Mouse (Mus musculus) limb, embryonic 12.5 days (tissue): ENCODE results near the gene Poldip3. TPM values are rescaled to one million over a fixed set of nuclear protein-coding genes. Genes with fewer than 3 reads are reported as not detected.

Source experiments
- ATAC-seq: fragments of 200-750 bp; cut with Nextera tagmentation; 2 replicates; pipeline ENCODE4 v1.8.0; 2017; ENCODE audit warnings: low read depth, moderate TSS enrichment; ENCODE audit not compliant: insufficient number of reproducible peaks, insufficient read depth, low FRiP score, low TSS enrichment
- H3K27ac ChIP-seq: fragments of 300-500 bp; sonication (generic); 2 replicates; pipeline ENCODE4 v1.5.1; 2016; ENCODE audit warnings: mild to moderate bottlenecking, moderate library complexity
- H3K27me3 ChIP-seq: fragments of 300-500 bp; sonication (generic); 2 replicates; pipeline ENCODE4 v1.6.1; 2016; ENCODE audit warnings: mild to moderate bottlenecking, moderate library complexity
- H3K36me3 ChIP-seq: fragments of 300-500 bp; sonication (generic); 2 replicates; pipeline ENCODE4 v1.6.1; 2016; ENCODE audit warnings: mild to moderate bottlenecking, moderate library complexity
- H3K4me1 ChIP-seq: fragments of 300-500 bp; sonication (generic); replicated peaks from 2 replicates; pipeline ENCODE4 v1.6.1; 2016
- H3K4me2 ChIP-seq: fragments of 300-500 bp; sonication (generic); 2 replicates; pipeline ENCODE4 v1.6.1; 2016; ENCODE audit warnings: mild to moderate bottlenecking, moderate library complexity
- H3K4me3 ChIP-seq: fragments of 300-500 bp; sonication (generic); replicated peaks from 2 replicates; pipeline ENCODE4 v1.5.1; 2016; ENCODE audit warnings: mild to moderate bottlenecking
- H3K9ac ChIP-seq: fragments of 300-500 bp; sonication (generic); replicated peaks from 2 replicates; pipeline ENCODE4 v1.6.1; 2016; ENCODE audit warnings: mild to moderate bottlenecking, moderate library complexity
- H3K9me3 ChIP-seq: fragments of 300-500 bp; sonication (generic); 2 replicates; pipeline ENCODE4 v1.6.1; 2016; ENCODE audit warnings: mild to moderate bottlenecking, moderate library complexity
- WGBS: fragments of 180-500 bp; shearing (Covaris S2); methylation state at CpG from one replicate; pipeline ENCODE4 v1.1.7; 2016; 5-methylcytosine and 5-hydroxymethylcytosine counted together
- polyA plus RNA-seq: library from polyadenylated mRNA; unstranded; fragments of >200 nt; fragmentation: Nextera tagmentation; extraction: Ambion mirVana; gene quantifications from 2 replicates; pipeline ENCODE4 v1.2.1, GENCODE M21; 2016

Poldip3 gene
- polyA plus RNA-seq = 173 and 176 TPM in 2 replicates

DNA sequence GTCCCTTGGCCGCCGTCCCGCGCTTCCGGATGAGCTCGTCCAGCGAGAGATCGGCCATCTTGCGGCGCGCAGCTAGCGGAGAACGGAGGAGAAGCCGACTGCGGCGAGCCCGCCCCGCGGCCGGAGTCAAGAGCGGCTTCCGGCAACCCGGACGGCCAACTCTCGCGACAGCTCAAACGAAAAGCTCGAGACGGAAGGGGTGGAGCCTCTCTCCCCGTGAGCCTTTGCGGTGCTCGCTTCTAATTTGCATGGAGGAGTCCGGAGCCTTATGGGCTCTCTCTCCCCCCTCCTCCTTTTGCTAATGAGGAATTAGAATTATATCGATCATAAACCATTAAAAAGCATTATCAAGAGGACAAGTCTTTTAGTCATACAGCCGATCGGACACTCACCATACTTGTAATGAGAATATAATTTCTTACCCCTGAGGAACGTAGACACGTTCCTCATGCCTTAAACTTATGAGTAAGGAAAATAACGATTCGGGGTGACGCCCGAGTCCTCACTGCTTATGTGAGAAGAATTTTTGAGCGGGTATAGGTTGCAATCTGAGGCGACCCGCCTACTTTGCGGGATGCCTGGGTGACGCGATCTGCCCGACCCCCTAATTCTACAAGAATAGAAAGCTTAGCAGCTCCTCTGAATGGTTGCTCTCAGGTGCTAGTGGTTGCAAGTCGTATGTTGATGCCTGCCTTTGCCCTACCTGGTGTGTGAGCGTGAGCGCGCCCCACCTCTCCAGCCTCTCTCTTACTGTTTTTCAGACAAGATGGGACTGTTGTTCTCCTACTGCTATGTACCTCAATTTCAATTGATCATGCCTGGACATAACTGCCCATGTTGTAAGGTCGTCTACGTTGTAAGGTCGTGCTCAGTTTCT lies at the start of gene Poldip3:
Gene Poldip3, minus strand, starts transcription at position 189 of the 877 bp plus-strand sequence.
- peak within 1 kb of the TSS; percentile 85 for H3K4me3 ChIP-seq
- WGBS = under 1% methylated on average over 56 of the region's 56 CpGs
- peaks cover 7% of the 10 kb centered on the region; the same call in 1 of the 2 replicates for H3K4me1 ChIP-seq
- peak; percentile 91 for ATAC-seq
- peak within 1 kb of the TSS; percentile 81 for H3K4me2 ChIP-seq
- H3K9me3 ChIP-seq = no peaks in the 10 kb centered on the region
- H3K9ac ChIP-seq = peak within 1 kb of the TSS; percentile 93
- peak within 1 kb of the TSS; percentile 97 for H3K27ac ChIP-seq
- peaks cover 49% of the 10 kb centered on the region for H3K36me3 ChIP-seq
- H3K27me3 ChIP-seq = no peaks in the 10 kb centered on the region

DNA sequence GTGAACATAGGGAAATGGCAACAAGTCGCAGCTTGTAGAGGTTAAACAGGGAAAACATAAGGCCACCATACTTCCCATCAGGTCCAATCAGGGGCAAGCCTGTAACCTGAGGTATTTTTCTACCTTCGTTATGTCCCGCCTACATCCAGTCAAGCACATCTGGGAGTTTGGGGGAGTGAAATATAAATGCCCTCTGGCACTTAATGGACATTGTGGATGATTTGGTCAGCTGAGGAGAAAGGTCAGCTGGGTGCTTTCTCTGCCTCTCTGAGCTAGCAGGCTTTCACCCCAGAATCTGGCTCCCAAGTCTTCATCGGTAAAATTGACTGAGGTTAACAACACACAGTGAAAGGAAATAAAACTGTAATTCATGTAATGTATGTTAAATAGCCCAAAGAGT lies 44.2 kb upstream of the Poldip3 start:
- H3K4me1 ChIP-seq = no peaks in the 10 kb centered on the region
- H3K4me2 ChIP-seq = no peak overlapping the region
- H3K36me3 ChIP-seq = no peaks in the 10 kb centered on the region
- H3K9me3 ChIP-seq = peaks cover 4% of the 10 kb centered on the region; the same call in 1 of the 2 replicates
- no peak overlapping the region for H3K9ac ChIP-seq
- H3K27ac ChIP-seq = no peak overlapping the region
- H3K27me3 ChIP-seq = no peaks in the 10 kb centered on the region
- 91% methylated on average over 4 of the region's 4 CpGs for WGBS
- H3K4me3 ChIP-seq = no peak overlapping the region
- no peak for ATAC-seq

- no peak overlapping the region for H3K9ac ChIP-seq
Measured at GRCm38 (mm10) chr15:83182351-83182750, 33.2 kb upstream of the Poldip3 start.

DNA sequence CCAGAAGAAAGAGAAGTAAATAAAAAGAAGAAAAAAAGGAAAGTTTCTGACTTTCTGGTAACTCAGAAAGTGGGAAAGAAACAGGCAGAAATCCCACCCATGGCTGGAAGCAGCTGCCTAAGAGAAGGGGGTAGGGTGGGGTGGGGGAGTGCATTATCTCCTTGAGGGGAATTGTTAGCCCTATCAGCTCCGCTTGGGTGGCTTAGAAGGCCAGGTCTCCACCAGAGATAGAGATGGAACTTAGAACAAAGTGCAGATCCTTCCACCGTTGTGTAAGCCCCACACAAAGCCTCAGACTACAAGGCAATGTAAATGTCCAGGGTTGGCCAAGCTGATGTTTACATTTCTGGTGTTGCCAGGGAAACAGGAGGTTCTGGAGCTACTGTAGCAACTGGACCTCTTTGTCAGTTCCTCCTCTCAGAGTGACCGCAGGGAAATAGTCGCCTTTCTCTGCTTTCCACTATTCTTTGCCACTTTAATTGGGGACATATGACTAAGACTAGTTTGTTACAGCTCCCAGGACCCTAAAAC lies 32.7 kb upstream of the Poldip3 start:
- H3K9me3 ChIP-seq = no peaks in the 10 kb centered on the region

More at GRCm38 (mm10) chr15:83182351-83182750, 33.2 kb upstream of the Poldip3 start:
- Histone ChIP-seq H3K4me2 (no peak overlapping the region), H3K4me1 (no peaks in the 10 kb centered on the region), H3K9me3 (no peaks in the 10 kb centered on the region), H3K27ac (no peak overlapping the region), H3K36me3 (no peaks in the 10 kb centered on the region), H3K4me3 (no peak overlapping the region), H3K27me3 (no peaks in the 10 kb centered on the region)
- 74% methylated on average over 5 of the region's 5 CpGs for WGBS
- ATAC-seq = no peak

GRCm38 (mm10) chr15:83180004-83180403 lies 30.8 kb upstream of the Poldip3 start:
- H3K27ac ChIP-seq = no peak overlapping the region
- no peaks in the 10 kb centered on the region for H3K9me3 ChIP-seq
- no peak overlapping the region for H3K4me2 ChIP-seq
- no peak overlapping the region for H3K9ac ChIP-seq
- no peak overlapping the region for H3K4me3 ChIP-seq
- no peaks in the 10 kb centered on the region for H3K27me3 ChIP-seq
- H3K36me3 ChIP-seq = no peaks in the 10 kb centered on the region
- WGBS = 82% methylated on average over 6 of the region's 6 CpGs
- ATAC-seq = no peak
- H3K4me1 ChIP-seq = no peaks in the 10 kb centered on the region

More for the DNA sequence above, 32.7 kb upstream of the Poldip3 start:
- no peaks in the 10 kb centered on the region for H3K4me1 ChIP-seq
- no peak overlapping the region for H3K27ac ChIP-seq
- 72% methylated on average over 4 of the region's 4 CpGs for WGBS
- H3K4me3 ChIP-seq = no peak overlapping the region
- no peaks in the 10 kb centered on the region for H3K27me3 ChIP-seq
- no peak for ATAC-seq
- H3K4me2 ChIP-seq = no peak overlapping the region
- no peaks in the 10 kb centered on the region for H3K36me3 ChIP-seq
- no peak overlapping the region for H3K9ac ChIP-seq

DNA sequence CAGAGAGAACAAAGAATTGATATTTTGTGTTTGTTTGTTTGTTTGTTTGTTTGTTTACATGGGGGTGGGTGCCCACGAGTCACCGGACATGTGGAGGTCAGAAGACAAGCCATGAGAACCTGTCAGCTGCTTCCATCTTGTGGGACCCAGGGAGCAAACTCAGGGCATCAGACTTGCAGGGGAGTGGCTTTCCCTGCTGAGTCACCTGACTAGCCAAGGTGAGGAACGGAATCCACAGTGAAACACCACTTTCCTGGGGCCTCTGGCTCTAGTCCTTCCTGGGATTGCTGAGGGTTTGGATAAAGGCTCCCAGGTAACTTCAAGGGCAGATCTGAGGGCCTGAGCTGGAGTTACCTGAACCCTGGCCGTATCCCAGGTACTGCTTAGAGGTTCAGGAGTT lies 27.5 kb upstream of the Poldip3 start:
- Histone ChIP-seq H3K4me3 (no peak overlapping the region), H3K4me1 (peaks cover 8% of the 10 kb centered on the region), H3K27me3 (no peaks in the 10 kb centered on the region), H3K36me3 (no peaks in the 10 kb centered on the region), H3K27ac (no peak overlapping the region), H3K4me2 (no peak overlapping the region), H3K9me3 (no peaks in the 10 kb centered on the region), H3K9ac (no peak overlapping the region)
- ATAC-seq = no peak
- 77% methylated on average over 4 of the region's 4 CpGs for WGBS

DNA sequence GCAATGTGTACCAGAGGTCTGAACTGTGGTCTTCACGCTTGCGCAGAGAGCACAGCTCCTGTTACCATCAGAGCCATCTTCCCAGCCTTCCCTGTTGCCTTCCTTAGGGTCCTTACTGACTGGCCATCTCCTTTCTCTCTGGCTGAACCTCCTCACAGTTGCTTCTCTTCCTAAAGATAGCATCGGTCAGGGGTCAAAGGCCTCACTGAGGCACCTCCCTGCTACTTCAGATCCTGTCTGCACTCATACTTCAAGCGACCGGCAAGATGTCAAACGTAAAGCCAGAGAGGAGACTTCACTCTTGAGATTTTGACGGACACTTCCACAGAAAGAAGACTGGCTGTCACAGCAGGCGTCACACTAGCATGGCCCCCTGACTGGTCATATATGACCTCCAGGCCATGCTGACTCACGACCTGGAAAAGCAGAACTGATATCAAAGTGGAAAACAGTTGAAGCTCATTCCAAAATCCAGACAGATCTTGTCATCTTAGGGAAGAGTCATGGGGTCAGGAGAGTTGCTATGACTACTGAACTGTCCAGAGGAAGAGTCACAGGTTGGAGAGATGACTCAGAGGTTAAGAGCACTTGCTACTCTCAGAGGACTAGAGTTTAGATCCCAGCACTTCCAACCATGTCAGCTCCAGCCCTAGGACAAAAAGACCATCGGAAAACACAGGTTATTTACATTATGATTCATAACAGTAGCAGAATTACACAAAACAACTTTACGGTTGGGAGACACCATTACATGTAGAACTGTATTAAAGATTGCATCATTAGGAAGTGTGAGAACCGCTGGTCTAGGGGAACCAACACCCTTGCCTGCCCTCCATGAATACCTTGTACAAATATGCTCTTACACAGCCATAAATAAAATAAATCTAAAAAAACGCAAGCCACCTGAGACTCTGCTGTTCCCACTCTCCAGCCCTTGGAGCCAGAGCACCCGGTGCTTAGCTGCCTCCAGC lies 25.0 kb upstream of the Poldip3 start:
- H3K4me2 ChIP-seq = no peak overlapping the region
- 90% methylated on average over 14 of the region's 14 CpGs for WGBS
- no peak for ATAC-seq
- H3K27me3 ChIP-seq = no peaks in the 10 kb centered on the region
- no peak overlapping the region for H3K9ac ChIP-seq
- H3K36me3 ChIP-seq = no peaks in the 10 kb centered on the region
- H3K4me3 ChIP-seq = no peak overlapping the region
- H3K27ac ChIP-seq = no peak overlapping the region
- H3K9me3 ChIP-seq = no peaks in the 10 kb centered on the region
- H3K4me1 ChIP-seq = peaks cover 28% of the 10 kb centered on the region

DNA sequence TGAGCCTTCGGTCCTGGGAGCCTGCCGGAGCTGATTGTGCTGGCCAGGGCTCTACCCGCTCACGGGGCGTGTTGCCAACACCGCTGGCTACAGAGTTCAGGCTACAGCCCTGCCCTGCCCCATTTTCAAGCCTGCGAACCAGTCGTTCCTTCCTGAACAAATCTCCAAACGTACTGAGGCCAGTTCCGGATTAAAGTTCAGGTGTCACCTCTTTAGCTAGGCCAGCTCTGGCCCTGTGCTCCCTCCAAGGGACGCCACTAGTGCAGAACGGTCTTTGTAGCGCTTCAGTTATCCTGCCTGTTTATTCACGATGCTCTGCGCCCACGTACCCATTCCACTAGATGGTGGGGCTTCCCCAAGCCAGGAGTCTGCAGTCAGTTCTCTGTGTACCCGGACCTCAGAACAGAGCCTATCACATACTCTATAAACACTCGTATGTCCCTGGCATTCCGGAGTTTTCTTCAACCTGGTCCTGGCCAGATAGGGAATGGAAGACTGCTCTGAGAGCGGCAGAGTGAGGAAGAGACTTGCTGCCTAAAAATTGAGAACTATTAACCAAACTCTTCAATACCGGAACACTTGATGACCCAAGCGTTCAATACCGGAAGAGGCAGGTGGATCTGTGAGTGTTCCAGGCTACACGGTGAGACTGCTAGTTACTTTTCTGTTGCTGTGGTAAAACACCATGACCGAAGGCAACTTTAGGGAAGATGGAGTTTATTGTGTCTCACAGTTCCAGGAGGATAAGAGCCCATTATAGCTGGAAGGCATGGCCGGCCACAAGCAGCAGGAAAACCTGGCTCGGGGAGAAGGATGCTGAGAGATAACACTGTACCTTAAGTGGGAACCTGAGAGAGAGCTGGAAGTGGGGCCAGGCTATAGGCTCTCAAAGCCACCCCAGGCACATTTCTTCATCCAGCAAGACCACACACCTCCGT lies 23.6 kb upstream of the Poldip3 start, which contains the start of gene Cyb5r3:
Gene Cyb5r3, minus strand, starts transcription at position 101 of the 938 bp plus-strand sequence.
- Histone ChIP-seq H3K27me3 (no peaks in the 10 kb centered on the region), H3K27ac (peak within 1 kb of the TSS; percentile 89), H3K36me3 (no peaks in the 10 kb centered on the region), H3K4me1 (peaks cover 28% of the 10 kb centered on the region), H3K4me3 (peak within 1 kb of the TSS; percentile 89), H3K4me2 (peak within 1 kb of the TSS; percentile 90), H3K9me3 (no peaks in the 10 kb centered on the region), H3K9ac (peak within 1 kb of the TSS; percentile 81)
- peak; percentile 64 for ATAC-seq
- WGBS = 38% methylated on average over 28 of the region's 28 CpGs

DNA sequence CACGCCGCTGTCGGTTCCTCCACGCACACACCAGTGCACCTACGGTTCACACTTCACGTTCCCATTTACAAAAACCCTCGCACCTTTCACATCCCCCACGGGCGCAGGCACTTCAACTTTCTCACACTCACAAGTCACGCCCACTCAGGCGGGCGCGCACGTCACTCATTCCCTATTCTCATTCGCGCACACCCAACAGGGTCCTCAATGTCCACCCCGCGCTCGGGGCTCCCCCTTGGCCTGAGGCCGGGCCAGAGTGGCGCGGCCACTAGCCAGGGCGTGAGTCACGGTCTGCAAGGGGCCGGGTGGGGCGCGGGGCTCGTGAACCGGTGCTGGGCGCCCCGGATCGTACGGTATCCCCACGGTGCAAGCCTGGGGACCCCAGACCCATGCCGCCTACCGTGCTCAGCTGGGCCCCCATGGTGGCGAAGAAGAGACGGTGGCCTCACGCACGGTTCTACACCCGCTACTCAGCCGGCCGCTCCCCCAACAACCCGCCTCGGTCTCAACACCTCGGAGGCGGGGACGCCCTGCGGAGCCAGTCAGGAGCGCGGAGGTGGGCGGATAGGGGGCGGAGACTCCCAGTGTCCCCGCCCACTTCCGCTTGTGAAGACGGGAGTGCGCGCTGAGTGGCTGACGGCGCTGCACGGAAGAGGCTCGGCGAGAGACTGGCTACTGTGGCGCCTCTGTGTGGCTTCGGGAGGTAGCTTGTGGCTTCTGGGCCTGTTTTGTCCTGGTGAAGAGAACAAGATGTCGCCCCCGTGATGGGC lies 22.7 kb upstream of the Poldip3 start:
- WGBS = 1% methylated on average over 67 of the region's 67 CpGs
- ATAC-seq = peak; percentile 95
- peak overlapping the region; percentile 90 for H3K4me2 ChIP-seq

More for the DNA sequence above, 22.7 kb upstream of the Poldip3 start:
- H3K9me3 ChIP-seq = no peaks in the 10 kb centered on the region
- no peaks in the 10 kb centered on the region for H3K36me3 ChIP-seq
- peak overlapping the region; percentile 89 for H3K4me3 ChIP-seq
- H3K27ac ChIP-seq = peak overlapping the region; percentile 89
- peaks cover 28% of the 10 kb centered on the region for H3K4me1 ChIP-seq
- peak overlapping the region; percentile 81 for H3K9ac ChIP-seq
- no peaks in the 10 kb centered on the region for H3K27me3 ChIP-seq
